Mouse (Mus musculus) thymus, postnatal 0 days (tissue): ENCODE results near the gene Oas1a. TPM values are rescaled to one million over a fixed set of nuclear protein-coding genes. Genes with fewer than 3 reads are reported as not detected.
"Not testable (repeated sequence)": the region's sequence is repeated elsewhere in the genome, so short reads cannot be mapped to it uniquely, and the experiment has no call there.

Source experiments
- DNase-seq: peaks from one replicate; pipeline ENCODE4 v3.0.0-alpha.2; 2015; ENCODE audit warnings: low spot score
- polyA plus RNA-seq: library from polyadenylated mRNA; unstranded; fragments of >200 nt; fragmentation: Nextera tagmentation; extraction: Ambion mirVana; gene quantifications from 2 replicates; pipeline ENCODE4 v1.2.1, GENCODE M21; 2015

The Oas1a gene
- 12.9 and 15.4 TPM in 2 replicates for polyA plus RNA-seq

- not testable (repeated sequence) for DNase-seq
Observed at GRCm38 (mm10) chr5:120906791-120907733, at the start of gene Oas1a. Oas1a (minus strand) TSS chr5:120907521.

- DNase-seq: peak; percentile 39
Observed at GRCm38 (mm10) chr5:120953974-120954373, 46.7 kb upstream of the Oas1a start.

GRCm38 (mm10) chr5:120952242-120952770 is 45.0 kb upstream of the Oas1a start:
- no peak for DNase-seq

- DNase-seq: no peak
Observed at GRCm38 (mm10) chr5:120942076-120942475, 34.8 kb upstream of the Oas1a start.

- DNase-seq: no peak
Observed at GRCm38 (mm10) chr5:120938586-120938985, 31.3 kb upstream of the Oas1a start.

GRCm38 (mm10) chr5:120937841-120938240 is 30.5 kb upstream of the Oas1a start:
- no peak for DNase-seq

GRCm38 (mm10) chr5:120933966-120934365 is 26.6 kb upstream of the Oas1a start:
- no peak for DNase-seq

- no peak for DNase-seq
Observed at GRCm38 (mm10) chr5:120927036-120927435, 19.7 kb upstream of the Oas1a start.

- not testable (repeated sequence) for DNase-seq
Observed at GRCm38 (mm10) chr5:120926311-120926710, 19.0 kb upstream of the Oas1a start.

- not testable (repeated sequence) for DNase-seq
Observed at GRCm38 (mm10) chr5:120924520-120924919, 17.2 kb upstream of the Oas1a start.

GRCm38 (mm10) chr5:120923969-120924368 is 16.6 kb upstream of the Oas1a start:
- no peak for DNase-seq

GRCm38 (mm10) chr5:120920296-120920695 is 13.0 kb upstream of the Oas1a start:
- DNase-seq: no peak

GRCm38 (mm10) chr5:120919156-120919935 is 12.0 kb upstream of the Oas1a start:
- not testable (repeated sequence) for DNase-seq

- not testable (repeated sequence) for DNase-seq
Observed at GRCm38 (mm10) chr5:120914204-120914603, 6.9 kb upstream of the Oas1a start, which contains the start of gene Oas1d. Oas1d (plus strand) TSS chr5:120914536.

GRCm38 (mm10) chr5:120908196-120908920 is 1.0 kb upstream of the Oas1a start:
- DNase-seq: no peak

GRCm38 (mm10) chr5:120902056-120902455 is 5.3 kb downstream of the Oas1a start:
- DNase-seq: no peak

GRCm38 (mm10) chr5:120900666-120901065 is 6.7 kb downstream of the Oas1a start:
- DNase-seq: no peak

GRCm38 (mm10) chr5:120898726-120899125 is 8.6 kb downstream of the Oas1a start:
- DNase-seq: no peak

GRCm38 (mm10) chr5:120898307-120898706 is 9.0 kb downstream of the Oas1a start:
- no peak for DNase-seq

GRCm38 (mm10) chr5:120895231-120895900 is 12.0 kb downstream of the Oas1a start:
- DNase-seq: no peak
